Mouse (Mus musculus) forebrain, postnatal 0 days (tissue): ENCODE measurements around the gene Rnf128. TPM values are rescaled to one million over a fixed set of nuclear protein-coding genes. Genes with fewer than 3 reads are reported as not detected.

Source experiments
- ATAC-seq: fragments of 200-750 bp; cut with Nextera tagmentation; 2 replicates; pipeline ENCODE4 v1.8.0; 2017; ENCODE audit warnings: mild to moderate bottlenecking, moderate library complexity
- DNase-seq: peaks from one replicate; pipeline ENCODE4 v3.0.0-alpha.2; 2015
- H3K27ac ChIP-seq: fragments of 300-500 bp; sonication (generic); 2 replicates; pipeline ENCODE4 v1.5.1; 2014; ENCODE audit warnings: low read depth, mild to moderate bottlenecking, antibody characterized with exemption, low read length, moderate library complexity, mixed read lengths
- H3K27me3 ChIP-seq: fragments of 300-500 bp; sonication (generic); 2 replicates; pipeline ENCODE4 v1.6.1; 2014; ENCODE audit warnings: mild to moderate bottlenecking, low read length, mixed read lengths; ENCODE audit not compliant: insufficient read depth
- H3K36me3 ChIP-seq: fragments of 300-500 bp; sonication (generic); 2 replicates; pipeline ENCODE4 v1.6.1; 2014; ENCODE audit warnings: mild to moderate bottlenecking, moderate library complexity; ENCODE audit not compliant: insufficient read depth
- H3K4me1 ChIP-seq: fragments of 300-500 bp; sonication (generic); 2 replicates; pipeline ENCODE4 v1.6.1; 2014; ENCODE audit warnings: antibody characterized with exemption; ENCODE audit not compliant: insufficient read depth
- H3K4me2 ChIP-seq: fragments of 300-500 bp; sonication (generic); 2 replicates; pipeline ENCODE4 v1.6.1; 2014; ENCODE audit warnings: low read depth, mild to moderate bottlenecking, moderate library complexity
- H3K4me3 ChIP-seq: fragments of 300-500 bp; sonication (generic); 2 replicates; pipeline ENCODE4 v1.5.1; 2014; ENCODE audit warnings: low read depth, low read length, mixed read lengths
- H3K9ac ChIP-seq: fragments of 300-500 bp; sonication (generic); 2 replicates; pipeline ENCODE4 v1.6.1; 2014; ENCODE audit warnings: mild to moderate bottlenecking
- H3K9me3 ChIP-seq: fragments of 300-500 bp; sonication (generic); 2 replicates; pipeline ENCODE4 v1.6.1; 2016; ENCODE audit warnings: low read length
- CTCF ChIP-seq: sonication (generic); IDR thresholded peaks from 2 replicates; pipeline ENCODE4 v1.5.1; 2016; ENCODE audit warnings: antibody characterized with exemption, control low read depth, low read depth
- WGBS: fragments of 180-500 bp; shearing (Covaris S2); extraction: QIAGEN DNeasy Blood & Tissue Kit; methylation state at CpG from one replicate; pipeline ENCODE4 v1.1.7; 2014; 5-methylcytosine and 5-hydroxymethylcytosine counted together
- polyA plus RNA-seq: library from polyadenylated mRNA; unstranded; fragments of >200 nt; fragmentation: Nextera tagmentation; extraction: Ambion mirVana; gene quantifications from 2 replicates; pipeline ENCODE4 v1.2.1, GENCODE M21; 2015
- total RNA-seq: library from RNA; depleted of rRNA; stranded (reverse); fragments of >200 nt; gene quantifications from 2 replicates; pipeline ENCODE4 v1.2.3, GENCODE M21; 2014; rRNA removed

Rnf128 gene
- 5.2 and 7.2 TPM in 2 replicates for total RNA-seq
- polyA plus RNA-seq = 4.9 and 6.6 TPM in 2 replicates

DNA sequence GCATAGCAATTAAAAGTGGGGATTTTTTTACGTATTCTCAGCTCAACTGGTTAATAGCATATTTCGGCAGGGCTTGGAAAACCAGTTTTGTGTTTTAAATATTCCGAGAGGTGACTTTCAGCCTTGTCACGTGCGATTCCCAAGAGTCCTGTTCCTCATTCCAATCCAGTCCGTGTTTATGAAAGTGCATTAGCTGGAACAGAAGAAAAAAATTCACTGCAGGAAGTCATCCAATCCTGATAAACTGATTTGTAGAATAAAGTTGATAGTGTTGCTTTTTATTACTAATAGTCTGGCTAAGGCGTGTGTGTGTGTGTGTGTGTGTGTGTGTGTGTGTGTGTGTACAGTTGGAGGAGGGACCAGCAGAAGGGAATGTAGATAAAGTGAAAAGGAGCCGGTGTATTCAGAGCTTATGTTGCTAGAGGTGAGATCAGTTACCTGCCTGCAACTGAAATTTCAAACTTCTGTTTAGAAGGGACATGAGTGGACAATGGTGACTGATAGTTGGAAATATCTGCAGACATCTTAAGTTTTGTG, at the start of gene Rnf128:
TSS of gene Rnf128 (plus strand) at position 392 of the 537 bp plus-strand sequence.
- H3K27me3 ChIP-seq = no peaks in the 10 kb centered on the region
- H3K9me3 ChIP-seq = no peaks in the 10 kb centered on the region
- no peak for DNase-seq
- no peak for TF ChIP-seq CTCF
- H3K4me1 ChIP-seq = no peaks in the 10 kb centered on the region
- no peak for ATAC-seq
- no peak within 1 kb of the TSS for H3K27ac ChIP-seq
- H3K9ac ChIP-seq = no peak within 1 kb of the TSS
- no peak within 1 kb of the TSS for H3K4me3 ChIP-seq
- no peaks in the 10 kb centered on the region for H3K36me3 ChIP-seq
- H3K4me2 ChIP-seq = no peak within 1 kb of the TSS
- WGBS = 83% methylated on average over 8 of the region's 8 CpGs

DNA sequence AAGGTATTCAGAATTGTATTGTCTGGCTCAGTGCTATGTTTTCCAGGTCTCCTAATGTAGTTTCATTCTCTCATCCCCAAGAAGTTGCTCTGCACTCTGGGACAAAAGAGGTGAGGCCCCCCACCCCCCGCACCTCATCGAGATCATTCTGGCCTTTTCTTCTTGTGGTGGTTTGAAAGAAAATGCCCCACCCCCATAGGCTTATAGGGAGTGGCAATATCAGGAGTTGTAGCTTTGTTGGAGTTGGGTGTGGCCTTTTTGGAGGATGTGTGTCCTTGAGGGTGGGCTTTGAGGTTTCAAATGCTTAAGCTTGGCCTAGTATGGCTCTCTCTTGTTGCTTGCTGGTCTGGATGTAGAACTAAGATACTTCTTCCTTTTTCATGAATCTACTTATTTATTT, 47.0 kb upstream of the Rnf128 start:
- Histone ChIP-seq H3K9me3 (no peaks in the 10 kb centered on the region), H3K4me3 (no peak overlapping the region), H3K4me1 (no peaks in the 10 kb centered on the region), H3K27ac (no peak overlapping the region), H3K27me3 (no peaks in the 10 kb centered on the region), H3K4me2 (no peak overlapping the region), H3K36me3 (no peaks in the 10 kb centered on the region), H3K9ac (no peak overlapping the region)
- no peak for DNase-seq
- ATAC-seq = no peak
- no peak for TF ChIP-seq CTCF
- 81% methylated on average over 2 of the region's 2 CpGs for WGBS

DNA sequence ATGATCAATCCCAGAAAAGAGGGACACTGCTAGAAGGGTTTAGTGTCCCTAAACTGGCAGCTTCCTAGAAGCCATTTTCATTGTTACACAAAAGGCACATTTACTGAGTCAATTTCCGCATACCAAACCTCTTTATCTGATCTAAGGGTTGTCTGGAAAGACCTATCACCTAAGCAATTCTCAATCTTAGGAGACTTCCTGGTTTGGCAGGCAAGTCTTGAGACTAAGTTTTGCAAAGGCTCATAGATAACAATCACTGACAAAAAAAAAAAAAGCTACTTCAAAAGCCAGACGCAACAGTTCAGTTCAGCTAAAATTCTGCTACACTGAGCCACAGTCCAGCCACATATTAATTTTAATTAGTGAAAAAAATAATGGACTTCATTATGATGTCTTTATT, 43.9 kb upstream of the Rnf128 start:
- no peak for TF ChIP-seq CTCF
- Histone ChIP-seq H3K4me1 (no peaks in the 10 kb centered on the region), H3K27ac (no peak overlapping the region), H3K9ac (no peak overlapping the region), H3K4me3 (no peak overlapping the region), H3K4me2 (no peak overlapping the region), H3K36me3 (no peaks in the 10 kb centered on the region), H3K9me3 (no peaks in the 10 kb centered on the region), H3K27me3 (no peaks in the 10 kb centered on the region)
- 83% methylated on average over 2 of the region's 2 CpGs for WGBS
- no peak for ATAC-seq
- no peak for DNase-seq

DNA sequence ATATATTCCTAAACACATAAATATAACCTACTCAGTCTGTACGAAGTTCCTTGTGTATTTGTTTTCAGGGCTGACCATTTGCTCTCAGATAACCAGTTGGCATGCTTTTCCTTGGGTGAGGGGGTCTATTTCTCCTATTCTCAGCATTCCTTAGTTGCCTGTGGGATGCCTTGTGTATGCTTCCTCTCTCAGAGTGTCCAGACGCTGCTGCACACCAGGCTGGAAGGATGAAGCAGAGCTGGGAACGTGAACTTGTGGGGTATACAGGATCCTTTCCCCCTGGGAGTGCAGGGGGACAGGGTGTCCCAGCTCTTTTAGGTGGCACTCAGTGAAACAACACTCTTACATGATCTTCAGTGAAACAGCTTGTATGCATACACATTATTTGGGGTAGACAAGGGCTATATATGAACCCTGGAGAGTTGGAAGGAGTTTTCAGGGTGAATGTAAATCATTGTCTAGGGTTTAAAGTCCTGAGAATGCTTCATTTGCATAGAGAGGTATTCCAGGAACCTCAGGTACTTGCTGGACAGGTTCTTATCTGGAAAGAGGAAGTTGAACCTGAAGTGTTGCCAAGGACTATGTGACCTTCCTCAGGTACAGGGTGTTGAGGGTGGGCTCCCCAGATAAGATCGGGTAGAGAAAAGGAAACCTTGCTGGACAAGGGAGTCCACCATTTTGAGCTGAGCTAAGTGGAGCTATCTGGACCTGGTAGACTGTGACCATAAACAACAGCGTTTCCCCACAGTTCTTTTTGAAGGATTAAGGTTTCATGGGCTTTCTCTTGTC, 38.6 kb upstream of the Rnf128 start:
- Histone ChIP-seq H3K36me3 (no peaks in the 10 kb centered on the region), H3K27ac (no peak overlapping the region), H3K9me3 (no peaks in the 10 kb centered on the region), H3K9ac (no peak overlapping the region), H3K4me2 (no peak overlapping the region), H3K4me3 (no peak overlapping the region), H3K27me3 (no peaks in the 10 kb centered on the region), H3K4me1 (no peaks in the 10 kb centered on the region)
- ATAC-seq (no peak), DNase-seq (no peak)
- TF ChIP-seq CTCF = no peak
- WGBS = 62% methylated on average over 5 of the region's 5 CpGs

DNA sequence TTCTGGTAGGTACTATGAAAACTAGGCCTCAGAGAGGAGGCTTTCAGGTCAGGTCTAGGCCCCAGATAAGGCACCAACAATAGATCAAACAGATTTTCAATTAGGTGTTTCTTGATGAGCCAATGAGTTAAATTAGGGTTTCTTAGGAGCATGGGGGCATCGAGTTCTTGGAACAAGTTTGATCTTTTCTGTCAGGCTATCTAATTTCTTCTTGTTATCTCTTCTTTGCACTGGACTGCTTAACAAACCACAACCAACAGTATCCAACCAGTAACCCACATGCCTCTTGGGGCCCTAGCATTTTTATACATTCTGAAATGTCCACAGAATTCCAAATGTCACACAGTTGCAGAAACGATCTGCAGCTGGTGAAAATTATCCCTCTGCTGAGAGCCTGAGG, 37.4 kb upstream of the Rnf128 start:
- DNase-seq (no peak), ATAC-seq (no peak)
- Histone ChIP-seq H3K4me1 (no peaks in the 10 kb centered on the region), H3K4me2 (no peak overlapping the region), H3K27ac (no peak overlapping the region), H3K4me3 (no peak overlapping the region), H3K36me3 (no peaks in the 10 kb centered on the region), H3K27me3 (no peaks in the 10 kb centered on the region), H3K9ac (no peak overlapping the region), H3K9me3 (no peaks in the 10 kb centered on the region)
- TF ChIP-seq CTCF = no peak
- 91% methylated on average over 2 of the region's 2 CpGs for WGBS

DNA sequence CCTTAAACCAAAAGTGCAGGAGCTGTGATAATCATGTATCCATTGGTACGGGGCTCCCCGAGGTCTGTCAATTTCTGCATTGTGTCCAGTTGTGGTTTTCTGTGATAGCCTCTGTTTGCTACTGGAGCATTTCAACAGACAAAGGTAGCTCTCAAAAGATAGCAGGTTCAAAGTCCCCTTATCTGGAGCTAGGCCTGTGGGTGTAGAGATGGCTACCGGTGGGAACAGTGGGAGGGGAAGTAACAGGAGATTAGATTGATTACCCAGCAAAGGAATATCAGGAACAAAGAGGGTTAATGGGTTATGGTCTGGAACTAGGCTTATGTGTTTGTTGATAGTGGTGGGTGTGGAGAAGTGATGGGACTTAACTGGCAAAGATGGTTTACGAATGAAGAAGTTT, 36.1 kb upstream of the Rnf128 start:
- no peaks in the 10 kb centered on the region for H3K9me3 ChIP-seq
- H3K9ac ChIP-seq = no peak overlapping the region
- no peaks in the 10 kb centered on the region for H3K4me1 ChIP-seq
- no peak for TF ChIP-seq CTCF
- no peaks in the 10 kb centered on the region for H3K36me3 ChIP-seq
- H3K27ac ChIP-seq = no peak overlapping the region
- H3K27me3 ChIP-seq = no peaks in the 10 kb centered on the region
- H3K4me3 ChIP-seq = no peak overlapping the region
- DNase-seq (no peak), ATAC-seq (no peak)
- no peak overlapping the region for H3K4me2 ChIP-seq
- WGBS = 89% methylated on average over 4 of the region's 4 CpGs

DNA sequence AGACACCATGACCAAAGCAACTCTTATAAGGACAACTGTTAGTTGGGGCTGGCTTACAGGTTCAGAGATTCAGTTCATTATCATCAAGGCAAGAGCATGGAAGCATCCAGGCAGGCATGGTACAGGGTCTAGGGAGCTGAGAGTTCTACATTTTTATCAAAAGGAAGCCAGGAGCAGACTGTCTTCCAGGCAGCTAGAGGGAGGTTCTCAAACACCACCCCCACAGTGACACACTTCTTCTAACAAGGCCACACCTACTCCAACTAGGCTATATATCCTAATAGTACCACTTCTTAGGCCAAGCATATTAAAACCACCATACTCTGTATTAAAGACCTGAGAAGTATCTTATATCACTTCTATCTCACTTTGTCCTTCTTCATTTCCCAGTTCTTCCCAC, 33.4 kb upstream of the Rnf128 start:
- H3K27me3 ChIP-seq = no peaks in the 10 kb centered on the region
- H3K4me2 ChIP-seq = no peak overlapping the region
- H3K4me3 ChIP-seq = no peak overlapping the region
- DNase-seq (no peak), ATAC-seq (no peak)
- H3K4me1 ChIP-seq = no peaks in the 10 kb centered on the region
- no peak overlapping the region for H3K9ac ChIP-seq
- H3K36me3 ChIP-seq = no peaks in the 10 kb centered on the region
- H3K27ac ChIP-seq = no peak overlapping the region
- TF ChIP-seq CTCF = no peak
- no peaks in the 10 kb centered on the region for H3K9me3 ChIP-seq
